Comparison of ENCODE assay signal across 9 mouse cellular contexts in the genomic region with DNA sequence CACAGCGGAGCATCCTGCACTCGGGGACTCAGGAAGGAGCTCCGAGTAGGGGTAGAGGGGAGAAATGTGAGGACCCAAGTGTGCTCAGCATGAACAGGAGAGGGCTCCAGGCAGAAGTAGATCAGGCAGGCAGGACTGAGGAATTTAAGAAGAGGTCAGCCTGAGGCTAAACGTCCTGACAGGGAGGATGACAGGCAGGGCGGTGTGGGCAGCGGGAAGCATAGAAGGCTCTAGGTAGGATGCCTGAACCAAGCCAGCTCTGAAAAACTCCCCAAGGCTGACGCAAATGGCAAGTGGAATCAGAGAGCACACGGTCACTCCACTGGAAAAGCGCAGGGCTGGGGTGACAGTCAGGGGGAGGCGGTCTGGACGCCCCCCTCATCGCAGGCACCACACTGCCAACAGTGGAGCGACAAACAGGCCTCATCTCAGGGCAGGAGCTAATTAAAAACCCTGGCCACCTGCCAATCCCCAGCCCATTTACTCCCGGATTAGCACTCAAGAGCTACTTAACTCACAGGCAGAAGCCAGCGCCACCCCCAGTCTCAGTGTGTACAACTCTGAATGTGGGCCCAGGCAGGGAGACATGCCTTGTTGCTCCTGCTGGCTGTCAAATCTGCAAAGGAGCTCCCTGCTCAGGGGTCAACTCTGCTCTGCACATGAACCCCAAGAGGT. TPM values are rescaled to one million over a fixed set of nuclear protein-coding genes. Genes with fewer than 3 reads are reported as not detected.
A peak's percentile ranks its signal among the peaks of the same experiment; 100 is the strongest.
DNase-seq lines count a peak whose midpoint lies in the region; ATAC-seq and TF ChIP-seq lines count a peak whose summit lies in the region.
"Had no signal": no experiment of that assay in that cellular context is flagged by ENCODE, and none has a peak within 500 bp of the region (broad histone marks: within the 10 kb centered on the region; RNA-seq: fewer than 3 reads in every experiment).

No protein-coding gene starts in this region.

- H3K9me3 ChIP-seq in midbrain, embryonic 11.5 days (ENCODE audit: control insufficient read depth, low read length): no peaks in the 10 kb centered on the region
- H3K9me3 ChIP-seq: limb, embryonic 12.5 days had no signal

- no peaks in the 10 kb centered on the region for H3K79me2 ChIP-seq in heart, adult 2 months (replicated peaks; ENCODE audit: control insufficient read depth, insufficient read depth, low read length)

- no peak for TF ChIP-seq POLR2A in bone marrow, adult 2 months (IDR thresholded peaks at IDR 0.05; ENCODE audit: borderline replicate concordance, control insufficient read depth, low read depth, low read length)
- no peak for TF ChIP-seq POLR2A in heart, adult 2 months (IDR thresholded peaks at IDR 0.05; ENCODE audit: insufficient read depth, low read depth, low read length)

- 80% methylated on average over 15 of the region's 15 CpGs for WGBS in bone marrow, adult 2 months
- 48% methylated on average over 15 of the region's 15 CpGs for WGBS in heart, adult 2 months
- WGBS in midbrain, embryonic 11.5 days: 11% methylated on average over 15 of the region's 15 CpGs

- H3K4me1 ChIP-seq in bone marrow, adult 2 months (ENCODE audit: control insufficient read depth, insufficient read depth, low read length): peaks cover 20% of the 10 kb centered on the region; the same call in 1 of the 2 replicates
- H3K4me1 ChIP-seq in heart, adult 2 months (ENCODE audit: control insufficient read depth, insufficient read depth, low read length): peaks cover 1% of the 10 kb centered on the region; the same call in 1 of the 2 replicates
- peaks cover 23% of the 10 kb centered on the region for H3K4me1 ChIP-seq in midbrain, embryonic 11.5 days (ENCODE audit: control insufficient read depth, insufficient read depth, low read length)

- no peaks in the 10 kb centered on the region for H3K27me3 ChIP-seq in heart, adult 2 months (ENCODE audit: control insufficient read depth, insufficient read depth, low read length)
- H3K27me3 ChIP-seq in midbrain, embryonic 11.5 days (ENCODE audit: control insufficient read depth, insufficient read depth, low read length): peaks cover 2% of the 10 kb centered on the region

- no peaks in the 10 kb centered on the region for H3K36me3 ChIP-seq in heart, adult 2 months (ENCODE audit: control insufficient read depth, insufficient read depth, low read length)
- no peaks in the 10 kb centered on the region for H3K36me3 ChIP-seq in midbrain, embryonic 11.5 days (ENCODE audit: control insufficient read depth, insufficient read depth, low read length)
- H3K36me3 ChIP-seq: limb, embryonic 12.5 days had no signal

- peak; percentile 79 for ATAC-seq in midbrain, embryonic 11.5 days (ENCODE audit: low FRiP score)
- no peak for ATAC-seq in monocyte, adult 5-6 weeks (replicated peaks; ENCODE audit: insufficient number of reproducible peaks, low FRiP score, low TSS enrichment, poor library complexity, severe bottlenecking)

- no peak overlapping the region for H3K9ac ChIP-seq in heart, adult 2 months (ENCODE audit: low read depth, low read length)
- H3K9ac ChIP-seq in midbrain, embryonic 11.5 days (ENCODE audit: low read length): 0 out of 2 replicates have a peak overlapping the region, but pooled peaks have one; percentile 12
- H3K9ac ChIP-seq: limb, embryonic 12.5 days had no signal

- H3K27ac ChIP-seq in bone marrow, adult 2 months (ENCODE audit: control insufficient read depth, insufficient read depth, low read depth, low read length, poor library complexity): peak overlapping the region; percentile 75
- no peak overlapping the region for H3K27ac ChIP-seq in heart, adult 2 months
- no peak overlapping the region; the same call in 1 of the 2 replicates for H3K27ac ChIP-seq in midbrain, embryonic 11.5 days (ENCODE audit: low read depth, low read length)
- H3K27ac ChIP-seq: limb, embryonic 12.5 days had no signal

- 0 out of 2 replicates have a peak, but pooled peaks have one; percentile 10 for TF ChIP-seq EP300 in heart, adult 2 months (IDR thresholded peaks at IDR 0.05; ENCODE audit: insufficient read depth, low read depth, low read length)

- H3K4me2 ChIP-seq in midbrain, embryonic 11.5 days: peak overlapping the region; percentile 16
- H3K4me2 ChIP-seq: limb, embryonic 12.5 days had no signal

- H3K4me3 ChIP-seq in bone marrow, adult 2 months (replicated peaks; ENCODE audit: control insufficient read depth, low read depth, low read length): no peak overlapping the region
- H3K4me3 ChIP-seq in heart, adult 2 months: no peak overlapping the region
- H3K4me3 ChIP-seq in midbrain, embryonic 11.5 days (ENCODE audit: low read depth, low read length): no peak overlapping the region
- H3K4me3 ChIP-seq: limb, embryonic 12.5 days had no signal

- intact Hi-C loops in heart, adult 2 months (cut with DNase I): no loop called here
- intact Hi-C loops in gastrocnemius, postnatal 36 days (cut with DNase I): no loop called here

- peak; percentile 13 for DNase-seq in 3T3-L1 (ENCODE audit: low read depth, low spot score)
- peak; percentile 53 to 66 for DNase-seq in heart, adult 2 months
- peak; percentile 54 for DNase-seq in kidney, postnatal 10 days
- no peak for DNase-seq in midbrain, embryonic 11.5 days (ENCODE audit: low spot score, missing footprints)
- no peak for DNase-seq in gastrocnemius, postnatal 36 days
- DNase-seq in T-cell, adult 2 months (ENCODE audit: low spot score): no peak

- no peak for TF ChIP-seq CTCF in bone marrow, adult 2 months (IDR thresholded peaks at IDR 0.05; ENCODE audit: control insufficient read depth, insufficient read depth, low read length)
- no peak for TF ChIP-seq CTCF in heart, adult 2 months (IDR thresholded peaks at IDR 0.05)

RNA-seq across cellular contexts. Expression of gene Nfam1, which starts 22.0 kb away (rescaled TPM):
- polyA plus RNA-seq in bone marrow, adult 2 months (2011; ENCODE audit: insufficient read depth, insufficient read length, low replicate concordance, missing spikeins): 26.4 and 69.6 TPM in 2 replicates
- total RNA-seq in heart, adult 2 months (2021): 1 to 10 TPM; 2.4 to 2.6 TPM
- 3.1 and 3.9 TPM in 2 replicates for polyA plus RNA-seq in heart, adult 2 months (2012; rRNA removed)
- polyA plus RNA-seq in midbrain, embryonic 11.5 days (2014; fragmentation: Nextera tagmentation; extraction: Ambion mirVana): 3.9 and 4.0 TPM in 2 replicates
- total RNA-seq in monocyte, adult 5-6 weeks (2017): 156 to 182 TPM (median 181 TPM) in 3 replicates
- 1 to 10 TPM in 1 of 2 experiments, under 1 TPM in 1; 0.28 to 1.0 TPM for total RNA-seq in gastrocnemius, postnatal 36 days (2021)

RNA-seq across cellular contexts. Expression of gene Tcf20, which starts 23.5 kb away (rescaled TPM):
- polyA plus RNA-seq in bone marrow, adult 2 months (2011; ENCODE audit: insufficient read depth, insufficient read length, low replicate concordance, missing spikeins): 13.8 and 26.4 TPM in 2 replicates
- total RNA-seq in heart, adult 2 months (2021): 10 to 100 TPM; 60.1 to 60.8 TPM
- polyA plus RNA-seq in heart, adult 2 months (2012; rRNA removed): 6.6 and 9.5 TPM in 2 replicates
- 12.3 and 13.5 TPM in 2 replicates for polyA plus RNA-seq in midbrain, embryonic 11.5 days (2014; fragmentation: Nextera tagmentation; extraction: Ambion mirVana)
- 77.4 to 104 TPM (median 81.3 TPM) in 3 replicates for total RNA-seq in monocyte, adult 5-6 weeks (2017)
- total RNA-seq in gastrocnemius, postnatal 36 days (2021): 10 to 100 TPM; 24.8 to 27.8 TPM

Comparison
In these comparisons a context has a peak if more than half of its experiments do, and no peak if none do; other contexts are left out.
1. DNase-seq: peak in 3T3-L1 (single experiment), heart, adult 2 months (2 of 2) and kidney, postnatal 10 days (single experiment); none in midbrain, embryonic 11.5 days (single experiment), gastrocnemius, postnatal 36 days (0 of 2) and T-cell, adult 2 months (single experiment).
2. RNA of gene Nfam1, which starts 22.0 kb away (total RNA-seq): 156 to 182 TPM in monocyte, adult 5-6 weeks; 2.4 to 2.6 TPM in heart, adult 2 months and 0.28 to 1.0 TPM in gastrocnemius, postnatal 36 days; every median in the first group is over 10 times any median in the second.